Mouse (Mus musculus) midbrain, embryonic 10.5 days (tissue): Measurements from ENCODE around the gene Orai2. TPM values are rescaled to one million over a fixed set of nuclear protein-coding genes. Genes with fewer than 3 reads are reported as not detected.
"Not testable (repeated sequence)": the region's sequence is repeated elsewhere in the genome, so short reads cannot be mapped to it uniquely, and the experiment has no call there.

Source experiments
- DNase-seq: peaks from one replicate; pipeline ENCODE4 v3.0.0-alpha.2; 2017; ENCODE audit warnings: low spot score
- H3K27ac ChIP-seq: fragments of 300-500 bp; sonication (generic); replicated peaks from 2 replicates; pipeline ENCODE4 v1.5.1; 2016; ENCODE audit warnings: mild to moderate bottlenecking
- H3K27me3 ChIP-seq: fragments of 300-500 bp; sonication (generic); 2 replicates; pipeline ENCODE4 v1.6.1; 2016; ENCODE audit warnings: low read depth, mild to moderate bottlenecking; ENCODE audit not compliant: poor library complexity, severe bottlenecking
- H3K36me3 ChIP-seq: fragments of 300-500 bp; sonication (generic); 2 replicates; pipeline ENCODE4 v1.6.1; 2016; ENCODE audit warnings: mild to moderate bottlenecking, moderate library complexity
- H3K4me1 ChIP-seq: fragments of 300-500 bp; sonication (generic); 2 replicates; pipeline ENCODE4 v1.6.1; 2016
- H3K4me3 ChIP-seq: fragments of 300-500 bp; sonication (generic); 2 replicates; pipeline ENCODE4 v1.5.1; 2016; ENCODE audit warnings: mild to moderate bottlenecking, moderate library complexity
- H3K9me3 ChIP-seq: fragments of 300-500 bp; sonication (generic); replicated peaks from 2 replicates; pipeline ENCODE4 v1.6.1; 2016; ENCODE audit warnings: mild to moderate bottlenecking
- WGBS: fragments of 180-500 bp; shearing (Covaris S2); methylation state at CpG from one replicate; pipeline ENCODE4 v1.1.7; 2016; 5-methylcytosine and 5-hydroxymethylcytosine counted together
- polyA plus RNA-seq: library from polyadenylated mRNA; unstranded; fragments of >200 nt; fragmentation: Nextera tagmentation; extraction: Ambion mirVana; gene quantifications from 2 replicates; pipeline ENCODE4 v1.2.1, GENCODE M21; 2016

The Orai2 gene
- polyA plus RNA-seq, 1 experiment from 2014 or later: 8.0 TPM

GRCm38 (mm10) chr5:136169626-136170511, 644 bp downstream of the Orai2 start:
- H3K4me1 ChIP-seq: peaks cover 22% of the 10 kb centered on the region
- peak overlapping the region; percentile 87 for H3K27ac ChIP-seq
- H3K4me3 ChIP-seq: peak overlapping the region; percentile 74
- H3K36me3 ChIP-seq: peaks cover 13% of the 10 kb centered on the region; the same call in 1 of the 2 replicates
- DNase-seq: no peak
- 17% methylated on average over 15 of the region's 15 CpGs for WGBS
- peaks cover 14% of the 10 kb centered on the region for H3K27me3 ChIP-seq
- H3K9me3 ChIP-seq: peaks cover 7% of the 10 kb centered on the region; the same call in 1 of the 2 replicates

GRCm38 (mm10) chr5:136168071-136168470, 2.4 kb downstream of the Orai2 start:
- peaks cover 7% of the 10 kb centered on the region; the same call in 1 of the 2 replicates for H3K9me3 ChIP-seq
- WGBS: 93% methylated on average over 3 of the region's 3 CpGs
- DNase-seq: no peak

GRCm38 (mm10) chr5:136167296-136167695, 3.2 kb downstream of the Orai2 start:
- no peak for DNase-seq
- WGBS: 91% methylated on average over 4 of the region's 4 CpGs
- H3K27ac ChIP-seq: no peak overlapping the region
- H3K4me1 ChIP-seq: peaks cover 22% of the 10 kb centered on the region
- peaks cover 7% of the 10 kb centered on the region; the same call in 1 of the 2 replicates for H3K9me3 ChIP-seq
- H3K4me3 ChIP-seq: no peak overlapping the region
- H3K36me3 ChIP-seq: peaks cover 13% of the 10 kb centered on the region; the same call in 1 of the 2 replicates
- H3K27me3 ChIP-seq: peaks cover 9% of the 10 kb centered on the region

More at GRCm38 (mm10) chr5:136168071-136168470, 2.4 kb downstream of the Orai2 start:
- Histone ChIP-seq H3K36me3 (peaks cover 13% of the 10 kb centered on the region; the same call in 1 of the 2 replicates), H3K4me3 (no peak overlapping the region), H3K4me1 (peaks cover 22% of the 10 kb centered on the region), H3K27me3 (peaks cover 14% of the 10 kb centered on the region), H3K27ac (no peak overlapping the region)

- DNase-seq: no peak
- WGBS: 85% methylated on average over 8 of the region's 8 CpGs
- Histone ChIP-seq H3K4me3 (no peak overlapping the region), H3K9me3 (peaks cover 7% of the 10 kb centered on the region; the same call in 1 of the 2 replicates), H3K27ac (no peak overlapping the region), H3K36me3 (peaks cover 17% of the 10 kb centered on the region), H3K4me1 (peaks cover 8% of the 10 kb centered on the region), H3K27me3 (no peaks in the 10 kb centered on the region)
Measured at GRCm38 (mm10) chr5:136165246-136165645, 5.3 kb downstream of the Orai2 start.

GRCm38 (mm10) chr5:136163807-136164474, 6.6 kb downstream of the Orai2 start:
- peaks cover 7% of the 10 kb centered on the region; the same call in 1 of the 2 replicates for H3K9me3 ChIP-seq
- H3K36me3 ChIP-seq: peaks cover 19% of the 10 kb centered on the region
- H3K27ac ChIP-seq: no peak overlapping the region
- H3K27me3 ChIP-seq: no peaks in the 10 kb centered on the region
- no peaks in the 10 kb centered on the region for H3K4me1 ChIP-seq
- WGBS: 86% methylated on average over 11 of the region's 11 CpGs
- no peak for DNase-seq
- no peak overlapping the region for H3K4me3 ChIP-seq

- not testable (repeated sequence) for H3K4me1 ChIP-seq, DNase-seq
- 93% methylated on average over 11 of the region's 12 CpGs for WGBS
Measured at GRCm38 (mm10) chr5:136160084-136160483, 10.4 kb downstream of the Orai2 start.

GRCm38 (mm10) chr5:136155399-136155798, 15.1 kb downstream of the Orai2 start:
- H3K4me1 ChIP-seq: no peaks in the 10 kb centered on the region
- H3K36me3 ChIP-seq: peaks cover 4% of the 10 kb centered on the region; the same call in 1 of the 2 replicates
- H3K9me3 ChIP-seq: no peaks in the 10 kb centered on the region
- WGBS: 92% methylated on average over 5 of the region's 5 CpGs
- no peak overlapping the region for H3K4me3 ChIP-seq
- DNase-seq: no peak
- H3K27ac ChIP-seq: no peak overlapping the region
- no peaks in the 10 kb centered on the region for H3K27me3 ChIP-seq

More at GRCm38 (mm10) chr5:136160084-136160483, 10.4 kb downstream of the Orai2 start:
- H3K36me3 ChIP-seq, H3K27ac ChIP-seq, H3K27me3 ChIP-seq, H3K4me3 ChIP-seq, H3K9me3 ChIP-seq: not testable (repeated sequence)

- no peak overlapping the region for H3K4me3 ChIP-seq
- H3K36me3 ChIP-seq: no peaks in the 10 kb centered on the region
- no peaks in the 10 kb centered on the region for H3K9me3 ChIP-seq
- no peak for DNase-seq
- 86% methylated on average over 8 of the region's 8 CpGs for WGBS
- H3K27ac ChIP-seq: no peak overlapping the region
- no peaks in the 10 kb centered on the region for H3K27me3 ChIP-seq
- no peaks in the 10 kb centered on the region for H3K4me1 ChIP-seq
Measured at GRCm38 (mm10) chr5:136152365-136152764, 18.1 kb downstream of the Orai2 start.

- 69% methylated on average over 5 of the region's 5 CpGs for WGBS
- not testable (repeated sequence) for H3K27me3 ChIP-seq, H3K4me1 ChIP-seq, H3K27ac ChIP-seq, DNase-seq, H3K36me3 ChIP-seq, H3K9me3 ChIP-seq, H3K4me3 ChIP-seq
Measured at GRCm38 (mm10) chr5:136149134-136149576, 21.4 kb downstream of the Orai2 start.

GRCm38 (mm10) chr5:136147704-136148103, 22.8 kb downstream of the Orai2 start:
- H3K36me3 ChIP-seq: no peaks in the 10 kb centered on the region
- no peaks in the 10 kb centered on the region for H3K4me1 ChIP-seq
- WGBS: 72% methylated on average over 8 of the region's 8 CpGs
- H3K4me3 ChIP-seq: no peak overlapping the region
- H3K27me3 ChIP-seq: no peaks in the 10 kb centered on the region
- no peak overlapping the region for H3K27ac ChIP-seq
- no peak for DNase-seq
- H3K9me3 ChIP-seq: no peaks in the 10 kb centered on the region

GRCm38 (mm10) chr5:136146936-136147335, 23.6 kb downstream of the Orai2 start:
- WGBS: 90% methylated on average over 1 of the region's 1 CpGs
- H3K27ac ChIP-seq: no peak overlapping the region
- no peak for DNase-seq
- no peaks in the 10 kb centered on the region for H3K4me1 ChIP-seq
- peaks cover 6% of the 10 kb centered on the region for H3K36me3 ChIP-seq
- no peak overlapping the region for H3K4me3 ChIP-seq
- H3K27me3 ChIP-seq: no peaks in the 10 kb centered on the region
- H3K9me3 ChIP-seq: no peaks in the 10 kb centered on the region

- Histone ChIP-seq H3K27me3 (no peaks in the 10 kb centered on the region), H3K4me3 (no peak overlapping the region), H3K4me1 (no peaks in the 10 kb centered on the region), H3K36me3 (peaks cover 28% of the 10 kb centered on the region), H3K9me3 (no peaks in the 10 kb centered on the region), H3K27ac (no peak overlapping the region)
- no peak for DNase-seq
- 85% methylated on average over 12 of the region's 12 CpGs for WGBS
Measured at GRCm38 (mm10) chr5:136144606-136145430, 25.7 kb downstream of the Orai2 start.
